Mouse (Mus musculus) gastrocnemius, postnatal 25 days (tissue): ENCODE measurements around the gene Rps12-ps3. TPM values are rescaled to one million over a fixed set of nuclear protein-coding genes. Genes with fewer than 3 reads are reported as not detected.

Experiments
- DNase-seq: peaks from one replicate; pipeline ENCODE4 v3.0.0; 2022
- long read RNA-seq, 2 experiments: library from polyadenylated mRNA; stranded (forward); transcript quantifications; one replicate each; pipeline ENCODE4 v2.0.0; 2021
- total RNA-seq, 2 experiments: library from RNA; stranded (reverse); gene quantifications; 1 replicate in 1 of 2; 2 replicates in 1 of 2; pipeline ENCODE4 v1.2.3; 2021

Rps12-ps3 gene
- total RNA-seq, result 100 to 1,000 TPM; 272 to 318 TPM
- long read RNA-seq, experiment 1, transcript Rps12-ps3-201 (1 exons, 494 nt), result major isoform, 19 of 19 reads
- long read RNA-seq, experiment 1, partial matches to known transcripts, result 0 of 19 reads
- long read RNA-seq, experiment 1, other reads (novel, unspliced or antisense), result 0 of 19 reads
- long read RNA-seq, experiment 2, transcript Rps12-ps3-201 (1 exons, 494 nt), result major isoform, 11 of 11 reads
- long read RNA-seq, experiment 2, partial matches to known transcripts, result 0 of 11 reads
- long read RNA-seq, experiment 2, other reads (novel, unspliced or antisense), result 0 of 11 reads

DNA sequence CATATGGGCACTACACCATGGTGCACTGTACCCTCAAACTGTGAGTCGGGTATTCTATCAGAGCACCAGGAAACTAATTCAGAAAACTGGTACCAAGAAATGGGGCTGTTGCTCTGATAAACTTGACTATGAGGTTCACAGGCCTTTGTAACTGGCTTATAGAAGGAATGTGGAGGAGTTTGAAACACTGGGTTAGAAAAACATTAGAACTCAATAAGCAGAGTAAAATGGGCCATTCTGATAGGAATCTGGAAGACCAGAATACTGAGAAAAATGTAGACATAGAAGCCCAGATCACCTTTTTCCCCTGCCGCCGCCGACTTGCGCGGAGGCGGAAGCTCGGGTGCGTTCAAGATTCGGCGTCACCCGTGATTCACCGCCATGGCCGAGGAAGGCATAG, at the start of gene Rps12-ps3:
TSS of gene Rps12-ps3 (plus strand) at position 301 of the 400 bp plus-strand sequence.
- no peak for DNase-seq

GRCm38 (mm10) chr19:59273190-59273589, 48.9 kb upstream of the Rps12-ps3 start:
- no peak for DNase-seq

DNA sequence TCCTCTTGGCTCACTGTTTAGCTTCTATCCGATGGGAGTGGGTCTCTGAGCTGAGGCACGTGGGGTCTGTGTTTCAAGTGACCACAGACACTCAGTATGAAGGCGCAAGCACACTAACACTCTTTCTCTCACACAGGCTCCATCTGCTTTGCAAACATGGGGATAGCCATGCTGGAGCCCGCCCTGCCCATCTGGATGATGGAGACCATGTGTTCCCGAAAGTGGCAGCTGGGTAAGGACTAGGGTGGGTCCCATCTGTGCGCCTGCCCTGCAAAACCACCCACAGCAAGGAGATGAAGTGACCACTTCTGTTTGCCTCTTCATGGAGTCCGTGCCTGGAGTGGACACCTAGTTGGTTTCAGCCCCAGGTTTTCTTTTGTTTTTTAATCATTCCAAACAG, 45.7 kb upstream of the Rps12-ps3 start:
- DNase-seq, result no peak

DNA sequence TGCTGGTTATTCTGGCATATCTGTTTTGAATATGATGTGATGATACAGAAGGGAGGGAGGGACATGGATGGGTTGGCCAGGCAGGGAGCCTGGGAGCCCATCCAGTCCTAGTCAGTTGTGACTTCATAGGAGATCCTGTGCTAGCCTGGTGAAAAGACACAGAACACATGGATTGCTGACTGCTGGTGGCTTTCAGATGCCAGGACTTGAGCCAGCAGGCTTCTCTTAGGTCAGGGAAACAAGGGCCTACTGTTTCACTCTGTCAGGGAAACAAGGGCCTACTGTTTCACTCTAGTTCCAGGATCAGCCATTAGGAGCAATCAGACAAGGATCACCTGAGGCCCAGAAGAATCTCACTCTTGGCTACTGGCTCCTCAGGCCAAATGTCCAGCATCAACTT, 41.2 kb upstream of the Rps12-ps3 start:
- no peak for DNase-seq

- no peak for DNase-seq
Observed at GRCm38 (mm10) chr19:59282001-59282400, 40.1 kb upstream of the Rps12-ps3 start.

DNA sequence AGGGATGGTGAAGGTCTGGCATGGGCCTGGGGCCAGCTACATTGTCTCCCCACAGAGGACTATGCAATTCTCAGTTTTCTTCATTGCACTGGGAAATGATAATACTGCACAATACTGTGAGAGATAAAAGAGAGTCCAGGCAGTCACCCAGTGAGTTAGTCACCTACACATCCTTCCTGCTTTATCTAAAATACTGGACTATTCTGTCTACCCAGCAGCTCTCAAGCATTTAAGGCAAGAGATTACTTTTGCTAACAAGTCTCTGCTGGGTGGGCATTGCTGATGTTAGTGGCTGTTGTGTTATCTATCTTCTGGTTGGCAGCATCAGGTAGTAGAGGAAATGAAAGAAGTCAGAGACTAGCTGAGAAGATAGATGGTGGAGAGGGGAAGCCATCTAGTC, 33.0 kb upstream of the Rps12-ps3 start:
- DNase-seq, result no peak

GRCm38 (mm10) chr19:59289811-59290210, 32.3 kb upstream of the Rps12-ps3 start:
- DNase-seq, result no peak

DNA sequence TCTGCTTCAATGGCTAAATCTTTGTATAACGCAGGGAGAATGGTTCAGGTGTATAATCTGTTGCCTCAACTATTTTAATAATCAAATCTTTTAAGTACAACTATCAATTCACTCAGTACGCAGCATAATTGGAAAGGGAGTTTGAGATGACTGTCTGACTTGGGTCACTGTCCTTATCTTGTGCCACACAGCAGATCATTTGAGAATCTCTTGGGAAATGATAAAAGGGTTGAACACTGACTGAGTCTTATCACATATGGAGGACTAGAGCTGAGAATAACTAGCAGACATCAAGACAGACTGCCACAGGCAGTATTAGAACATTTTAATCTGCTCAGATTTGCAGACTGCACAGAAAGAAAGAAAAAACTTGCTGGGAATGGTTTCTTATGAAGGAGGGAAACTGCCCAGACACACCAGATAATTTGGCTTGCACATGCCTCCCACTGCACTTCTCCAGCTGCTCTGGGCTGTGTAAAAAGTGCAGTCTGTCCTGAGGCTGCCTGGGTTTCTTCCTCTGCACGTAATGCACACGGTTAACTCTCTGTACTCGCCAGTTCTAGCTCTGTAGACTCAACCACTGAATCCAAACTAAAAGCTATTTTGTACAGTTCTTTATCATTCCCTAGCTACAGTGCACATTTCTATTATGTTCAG, 29.8 kb upstream of the Rps12-ps3 start:
- no peak for DNase-seq

DNA sequence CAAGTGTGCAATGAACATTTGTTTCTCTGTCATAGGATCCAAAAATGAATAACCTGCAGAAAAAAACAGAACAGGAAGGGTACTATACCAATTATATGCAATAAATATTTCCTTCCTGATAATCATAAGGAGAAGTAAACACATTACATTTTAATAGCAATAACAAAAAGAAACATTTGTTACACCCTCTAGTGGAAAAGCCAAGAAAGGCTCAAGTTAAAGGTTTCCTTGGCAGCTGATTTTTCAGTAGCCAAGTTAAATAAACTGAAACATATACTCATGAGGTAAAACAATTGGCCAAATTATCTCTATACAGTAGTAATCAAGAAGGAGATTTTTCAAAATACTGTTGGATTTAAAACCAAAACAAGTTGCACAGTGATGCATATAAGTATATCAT, 6.8 kb upstream of the Rps12-ps3 start:
- DNase-seq, result no peak

GRCm38 (mm10) chr19:59316571-59316970, 5.5 kb upstream of the Rps12-ps3 start:
- no peak for DNase-seq

GRCm38 (mm10) chr19:59330816-59331225, 8.7 kb downstream of the Rps12-ps3 start:
- DNase-seq, result no peak

GRCm38 (mm10) chr19:59336655-59337054, 14.6 kb downstream of the Rps12-ps3 start:
- no peak for DNase-seq

GRCm38 (mm10) chr19:59337872-59338681, 16.0 kb downstream of the Rps12-ps3 start:
- DNase-seq, result no peak

GRCm38 (mm10) chr19:59339908-59340307, 17.8 kb downstream of the Rps12-ps3 start:
- no peak for DNase-seq

DNA sequence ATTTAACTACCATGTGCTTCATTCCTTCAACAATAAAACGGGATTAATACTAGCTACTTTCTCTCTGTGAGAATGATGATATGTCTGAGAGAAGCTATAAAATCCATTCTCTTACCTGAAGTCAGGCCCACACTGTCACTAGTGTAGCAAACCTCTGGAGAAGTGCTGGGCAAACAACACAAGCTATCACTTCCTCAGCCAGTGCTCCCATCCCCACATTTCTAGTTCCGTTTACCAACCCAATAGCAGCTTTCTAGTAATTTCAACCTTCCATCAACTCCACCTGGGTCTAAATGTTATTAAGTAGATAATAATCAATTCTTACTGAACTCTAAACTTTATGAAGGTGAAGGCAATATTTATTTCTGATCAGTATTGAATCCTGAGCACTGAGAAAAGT, 20.9 kb downstream of the Rps12-ps3 start:
- no peak for DNase-seq

DNA sequence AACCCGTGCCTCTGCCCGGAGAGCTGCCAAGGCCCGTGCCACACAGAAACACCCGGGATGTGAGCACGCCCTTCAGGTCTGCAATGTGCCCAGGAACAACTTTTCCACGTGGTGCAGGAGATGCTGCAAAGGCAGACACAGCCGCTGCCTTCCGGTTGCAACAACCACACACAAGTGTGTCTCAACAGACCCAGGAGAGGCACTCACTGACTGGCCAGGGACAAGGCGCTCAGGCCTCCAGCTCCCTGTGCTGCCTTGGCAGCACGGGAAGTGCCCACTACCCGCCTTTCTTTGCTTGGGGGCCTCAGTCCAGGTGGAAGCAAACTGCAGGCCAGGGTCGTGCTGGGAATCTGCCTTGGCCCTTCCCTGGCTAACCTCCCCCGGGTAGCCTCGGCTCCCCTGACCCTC, 22.2 kb downstream of the Rps12-ps3 start:
- no peak for DNase-seq

- DNase-seq, result peak; percentile 31
Observed at GRCm38 (mm10) chr19:59345081-59345657, 23.1 kb downstream of the Rps12-ps3 start.

- peak; percentile 89 for DNase-seq
Observed at GRCm38 (mm10) chr19:59345658-59346283, 23.7 kb downstream of the Rps12-ps3 start, which contains the start of gene Pdzd8. Gene Pdzd8, minus strand, starts transcription at chr19:59345780.

DNA sequence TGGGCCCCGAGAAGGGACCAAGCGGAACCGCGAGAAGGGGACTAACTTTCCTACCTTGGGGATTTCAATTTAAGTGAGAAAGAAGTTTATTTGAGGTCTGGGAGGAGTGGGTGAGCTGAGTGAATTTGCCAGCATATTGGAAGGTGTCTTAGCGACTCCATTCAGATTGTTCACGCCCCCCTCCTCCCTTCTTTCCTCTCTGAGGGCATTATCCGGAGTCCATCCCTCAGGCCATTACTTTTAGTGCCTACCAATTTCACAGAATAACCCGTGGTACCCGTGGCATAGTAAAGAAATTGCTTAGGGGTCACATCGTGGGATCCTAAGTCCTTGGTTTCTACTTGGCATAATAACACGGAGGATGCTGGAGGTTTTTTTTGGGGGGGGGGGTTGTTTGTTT, 24.2 kb downstream of the Rps12-ps3 start:
- no peak for DNase-seq

DNA sequence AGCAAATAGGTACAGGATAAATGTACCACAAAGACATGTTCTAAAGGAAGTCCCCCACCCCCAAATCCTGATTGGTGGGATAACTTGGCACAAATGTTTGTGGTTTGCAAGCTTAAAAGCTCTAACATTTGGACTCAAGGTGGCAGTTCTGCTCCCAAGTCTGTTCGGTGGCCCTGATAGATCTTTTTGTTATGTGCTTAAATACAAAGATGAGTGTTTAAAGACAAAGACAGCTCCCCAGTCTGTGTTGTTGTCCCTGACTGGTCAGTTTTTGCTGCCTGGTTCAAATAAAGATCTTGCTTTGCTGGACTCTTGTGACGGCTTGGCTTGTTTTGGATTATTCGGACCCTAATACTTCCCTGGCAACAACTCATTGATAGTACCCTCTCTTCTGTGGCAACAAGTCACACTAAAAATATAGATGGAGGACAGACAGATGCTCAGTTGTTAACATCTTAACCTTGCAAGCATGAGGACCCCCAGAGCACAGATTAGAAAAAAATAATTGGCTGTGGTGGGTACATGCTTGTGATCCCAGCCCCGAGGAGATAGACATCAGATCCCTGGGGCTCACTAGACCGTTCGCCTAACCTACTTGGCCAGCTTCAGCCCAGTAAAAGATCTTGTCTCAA, 27.4 kb downstream of the Rps12-ps3 start:
- no peak for DNase-seq

GRCm38 (mm10) chr19:59350273-59350903, 28.3 kb downstream of the Rps12-ps3 start:
- DNase-seq, result no peak
